Mouse (Mus musculus): ENCODE measurements around the gene Gm5485. TPM values are rescaled to one million over a fixed set of nuclear protein-coding genes. Genes with fewer than 3 reads are reported as not detected.

Gm5485 gene
- polyA plus RNA-seq, 1 experiment from 2014 or later = 126 TPM

- no peak within 1 kb of the TSS for H3K4me2 ChIP-seq (replicated peaks; ENCODE audit: low read depth)
- no peaks in the 10 kb centered on the region for H3K36me3 ChIP-seq (ENCODE audit: control insufficient read depth, insufficient read depth)
- no peak within 1 kb of the TSS for H3K9ac ChIP-seq (ENCODE audit: low read depth, low read length)
- no peaks in the 10 kb centered on the region for H3K4me1 ChIP-seq (replicated peaks; ENCODE audit: control insufficient read depth, insufficient read depth, low read length)
- H3K27ac ChIP-seq (ENCODE audit: low read depth, low read length) = no peak within 1 kb of the TSS
- 96% methylated on average over 15 of the region's 15 CpGs for whole genome bisulfite sequencing
- no peak for ATAC-seq
- H3K4me3 ChIP-seq (ENCODE audit: low read depth, low read length) = no peak within 1 kb of the TSS
- no peaks in the 10 kb centered on the region for H3K9me3 ChIP-seq (ENCODE audit: control insufficient read depth)
- TF ChIP-seq CTCF (IDR thresholded peaks at IDR 0.05; ENCODE audit: low read depth) = peak; percentile 27; the same call in 1 of the 2 replicates
- no peaks in the 10 kb centered on the region for H3K27me3 ChIP-seq (replicated peaks; ENCODE audit: control insufficient read depth, insufficient read depth, low read length)
Observed at GRCm38 (mm10) chr16:48431027-48431426, 18.8 kb upstream of the Gm5485 start, which contains the start of gene Morc1. Gene Morc1, plus strand, starts transcription at chr16:48431237.

DNA sequence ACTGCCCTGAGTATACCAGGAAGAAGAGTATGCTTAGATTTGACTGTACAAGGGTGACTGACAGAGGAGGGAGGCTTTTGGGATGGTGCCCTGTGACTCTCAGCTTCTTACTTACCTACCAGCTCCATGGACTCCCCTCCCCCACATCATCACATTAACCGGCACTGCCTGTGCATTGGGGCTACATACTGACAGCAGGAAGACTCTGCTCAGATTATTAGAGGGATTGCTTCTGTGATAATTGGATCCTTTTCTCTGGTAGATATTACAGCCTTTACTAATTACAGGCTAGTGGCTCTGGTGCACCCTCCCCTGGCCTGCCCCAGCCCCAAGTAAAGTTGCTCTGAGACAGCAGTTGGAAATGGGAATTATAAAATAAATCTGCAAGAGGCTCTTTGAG, 17.2 kb upstream of the Gm5485 start:
- no peak overlapping the region for H3K4me2 ChIP-seq (replicated peaks; ENCODE audit: low read depth)
- no peak for ATAC-seq
- H3K9ac ChIP-seq (ENCODE audit: low read depth, low read length) = no peak overlapping the region
- 86% methylated on average over 1 of the region's 1 CpGs for WGBS
- no peak overlapping the region for H3K27ac ChIP-seq (ENCODE audit: low read depth, low read length)
- no peaks in the 10 kb centered on the region for H3K4me1 ChIP-seq (replicated peaks; ENCODE audit: control insufficient read depth, insufficient read depth, low read length)
- no peak overlapping the region for H3K4me3 ChIP-seq (ENCODE audit: low read depth, low read length)
- no peaks in the 10 kb centered on the region for H3K27me3 ChIP-seq (replicated peaks; ENCODE audit: control insufficient read depth, insufficient read depth, low read length)
- H3K9me3 ChIP-seq (ENCODE audit: control insufficient read depth) = no peaks in the 10 kb centered on the region
- TF ChIP-seq CTCF (IDR thresholded peaks at IDR 0.05; ENCODE audit: low read depth) = no peak
- H3K36me3 ChIP-seq (ENCODE audit: control insufficient read depth, insufficient read depth) = no peaks in the 10 kb centered on the region

GRCm38 (mm10) chr16:48424069-48424468, 11.9 kb upstream of the Gm5485 start:
- Histone ChIP-seq H3K9ac (ENCODE audit: low read depth, low read length) (no peak overlapping the region), H3K4me2 (replicated peaks; ENCODE audit: low read depth) (no peak overlapping the region), H3K4me3 (ENCODE audit: low read depth, low read length) (no peak overlapping the region), H3K27me3 (replicated peaks; ENCODE audit: control insufficient read depth, insufficient read depth, low read length) (no peaks in the 10 kb centered on the region), H3K36me3 (ENCODE audit: control insufficient read depth, insufficient read depth) (no peaks in the 10 kb centered on the region), H3K27ac (ENCODE audit: low read depth, low read length) (peak overlapping the region; percentile 62), H3K4me1 (replicated peaks; ENCODE audit: control insufficient read depth, insufficient read depth, low read length) (0 out of 2 replicates have a peak, but pooled peaks cover 2% of the 10 kb centered on the region), H3K9me3 (ENCODE audit: control insufficient read depth) (no peaks in the 10 kb centered on the region)
- TF ChIP-seq CTCF (IDR thresholded peaks at IDR 0.05; ENCODE audit: low read depth) = no peak
- WGBS = 55% methylated on average over 4 of the region's 4 CpGs
- peak; percentile 89 for ATAC-seq

DNA sequence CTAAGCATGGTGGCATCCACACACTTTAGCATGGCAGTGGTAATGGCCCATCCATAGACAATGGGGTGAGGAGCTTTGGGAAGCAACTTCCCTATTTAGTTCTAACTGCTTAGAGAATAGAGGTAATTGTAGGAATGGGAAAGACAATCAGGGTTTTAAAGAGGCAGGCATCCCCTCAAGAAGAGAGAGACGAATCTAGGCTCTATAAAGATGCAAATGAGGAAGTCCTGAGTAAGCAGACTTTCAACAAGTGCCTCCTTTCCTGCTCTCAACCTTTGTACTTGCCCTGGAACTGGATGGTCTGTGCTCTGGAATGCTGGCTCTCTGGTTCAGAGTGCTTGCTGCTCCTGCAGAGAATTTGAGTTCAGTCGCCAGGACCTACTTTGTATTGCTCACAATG, 10.3 kb upstream of the Gm5485 start:
- TF ChIP-seq CTCF (IDR thresholded peaks at IDR 0.05; ENCODE audit: low read depth) = no peak
- Histone ChIP-seq H3K36me3 (ENCODE audit: control insufficient read depth, insufficient read depth) (no peaks in the 10 kb centered on the region), H3K9ac (ENCODE audit: low read depth, low read length) (no peak overlapping the region), H3K9me3 (ENCODE audit: control insufficient read depth) (no peaks in the 10 kb centered on the region), H3K4me1 (replicated peaks; ENCODE audit: control insufficient read depth, insufficient read depth, low read length) (0 out of 2 replicates have a peak, but pooled peaks cover 2% of the 10 kb centered on the region), H3K27ac (ENCODE audit: low read depth, low read length) (peak overlapping the region; percentile 80), H3K4me3 (ENCODE audit: low read depth, low read length) (no peak overlapping the region), H3K4me2 (replicated peaks; ENCODE audit: low read depth) (no peak overlapping the region), H3K27me3 (replicated peaks; ENCODE audit: control insufficient read depth, insufficient read depth, low read length) (no peaks in the 10 kb centered on the region)
- WGBS = 18% methylated on average over 2 of the region's 2 CpGs
- peak; percentile 62 for ATAC-seq

GRCm38 (mm10) chr16:48419035-48419434, 6.8 kb upstream of the Gm5485 start:
- no peak overlapping the region for H3K4me2 ChIP-seq (replicated peaks; ENCODE audit: low read depth)
- no peaks in the 10 kb centered on the region for H3K9me3 ChIP-seq (ENCODE audit: control insufficient read depth)
- ATAC-seq = no peak
- TF ChIP-seq CTCF (IDR thresholded peaks at IDR 0.05; ENCODE audit: low read depth) = no peak
- H3K27me3 ChIP-seq (replicated peaks; ENCODE audit: control insufficient read depth, insufficient read depth, low read length) = no peaks in the 10 kb centered on the region
- H3K4me1 ChIP-seq (replicated peaks; ENCODE audit: control insufficient read depth, insufficient read depth, low read length) = 0 out of 2 replicates have a peak, but pooled peaks cover 2% of the 10 kb centered on the region
- no peaks in the 10 kb centered on the region for H3K36me3 ChIP-seq (ENCODE audit: control insufficient read depth, insufficient read depth)
- WGBS = 35% methylated on average over 2 of the region's 2 CpGs
- H3K27ac ChIP-seq (ENCODE audit: low read depth, low read length) = no peak overlapping the region
- no peak overlapping the region for H3K9ac ChIP-seq (ENCODE audit: low read depth, low read length)
- H3K4me3 ChIP-seq (ENCODE audit: low read depth, low read length) = no peak overlapping the region

- 0 out of 2 replicates have a peak, but pooled peaks cover 2% of the 10 kb centered on the region for H3K4me1 ChIP-seq (replicated peaks; ENCODE audit: control insufficient read depth, insufficient read depth, low read length)
- no peak for TF ChIP-seq CTCF (IDR thresholded peaks at IDR 0.05; ENCODE audit: low read depth)
- 38% methylated on average over 3 of the region's 3 CpGs for WGBS
Observed at GRCm38 (mm10) chr16:48418557-48418956, 6.3 kb upstream of the Gm5485 start.

DNA sequence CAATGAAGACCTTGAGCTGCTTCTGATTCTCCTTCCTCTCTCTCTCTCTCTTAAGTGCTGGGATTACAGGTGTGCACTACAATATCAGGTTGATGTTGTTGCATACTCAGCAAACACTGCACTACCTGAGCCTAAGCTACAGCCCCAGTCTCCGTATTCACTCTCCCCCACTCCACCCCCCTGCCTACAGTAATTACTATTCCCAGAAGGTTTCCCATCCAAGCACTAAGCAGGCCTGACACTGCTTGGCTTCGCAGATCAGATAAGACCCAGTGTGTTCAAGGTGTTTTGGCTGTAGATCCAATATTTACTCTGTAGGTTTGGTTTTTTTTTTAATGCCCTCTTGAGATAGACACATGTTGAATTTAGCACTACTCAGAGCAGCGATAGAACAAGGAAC, 2.1 kb downstream of the Gm5485 start:
- Histone ChIP-seq H3K9ac (ENCODE audit: low read depth, low read length) (no peak overlapping the region), H3K9me3 (ENCODE audit: control insufficient read depth) (no peaks in the 10 kb centered on the region), H3K4me3 (ENCODE audit: low read depth, low read length) (no peak overlapping the region), H3K36me3 (ENCODE audit: control insufficient read depth, insufficient read depth) (no peaks in the 10 kb centered on the region), H3K27me3 (replicated peaks; ENCODE audit: control insufficient read depth, insufficient read depth, low read length) (no peaks in the 10 kb centered on the region), H3K4me1 (replicated peaks; ENCODE audit: control insufficient read depth, insufficient read depth, low read length) (no peaks in the 10 kb centered on the region), H3K27ac (ENCODE audit: low read depth, low read length) (peak overlapping the region; percentile 17; the same call in 1 of the 2 replicates), H3K4me2 (replicated peaks; ENCODE audit: low read depth) (no peak overlapping the region)
- WGBS = 32% methylated on average over 3 of the region's 3 CpGs
- TF ChIP-seq CTCF (IDR thresholded peaks at IDR 0.05; ENCODE audit: low read depth) = no peak
- ATAC-seq = no peak

More at GRCm38 (mm10) chr16:48418557-48418956, 6.3 kb upstream of the Gm5485 start:
- Histone ChIP-seq H3K9ac (ENCODE audit: low read depth, low read length) (no peak overlapping the region), H3K9me3 (ENCODE audit: control insufficient read depth) (no peaks in the 10 kb centered on the region), H3K27me3 (replicated peaks; ENCODE audit: control insufficient read depth, insufficient read depth, low read length) (no peaks in the 10 kb centered on the region), H3K27ac (ENCODE audit: low read depth, low read length) (no peak overlapping the region), H3K36me3 (ENCODE audit: control insufficient read depth, insufficient read depth) (no peaks in the 10 kb centered on the region), H3K4me2 (replicated peaks; ENCODE audit: low read depth) (no peak overlapping the region), H3K4me3 (ENCODE audit: low read depth, low read length) (no peak overlapping the region)
- ATAC-seq = no peak
